Mouse (Mus musculus) stomach, embryonic 14.5 days (tissue): ENCODE results near the gene Pnkp. TPM values are rescaled to one million over a fixed set of nuclear protein-coding genes. Genes with fewer than 3 reads are reported as not detected.

Experiments used
- ATAC-seq: fragments of 200-750 bp; cut with Nextera tagmentation; 2 replicates; pipeline ENCODE4 v1.8.0; 2017; ENCODE audit warnings: low read depth, moderate TSS enrichment; ENCODE audit not compliant: insufficient number of reproducible peaks, insufficient read depth, low FRiP score
- H3K27ac ChIP-seq: fragments of 300-500 bp; sonication (generic); 2 replicates; pipeline ENCODE4 v1.5.1; 2014; ENCODE audit warnings: mild to moderate bottlenecking, low read length, moderate library complexity, mixed read lengths
- H3K27me3 ChIP-seq: fragments of 300-500 bp; sonication (generic); 2 replicates; pipeline ENCODE4 v1.6.1; 2014; ENCODE audit warnings: low read length, control low read depth, mixed read lengths; ENCODE audit not compliant: control insufficient read depth, insufficient read depth
- H3K36me3 ChIP-seq: fragments of 300-500 bp; sonication (generic); 2 replicates; pipeline ENCODE4 v1.6.1; 2014; ENCODE audit warnings: mild to moderate bottlenecking, control low read depth, low read length, moderate library complexity, mixed read lengths; ENCODE audit not compliant: control insufficient read depth, insufficient read depth
- H3K4me1 ChIP-seq: fragments of 300-500 bp; sonication (generic); 2 replicates; pipeline ENCODE4 v1.6.1; 2014; ENCODE audit warnings: low read length, control low read depth, mixed read lengths; ENCODE audit not compliant: control insufficient read depth, insufficient read depth
- H3K4me2 ChIP-seq: fragments of 300-500 bp; sonication (generic); replicated peaks from 2 replicates; pipeline ENCODE4 v1.6.1; 2014; ENCODE audit warnings: low read depth, low read length, control low read depth
- H3K4me3 ChIP-seq: fragments of 300-500 bp; sonication (generic); 2 replicates; pipeline ENCODE4 v1.5.1; 2014; ENCODE audit warnings: low read depth, low read length, control low read depth
- H3K9ac ChIP-seq: fragments of 300-500 bp; sonication (generic); replicated peaks from 2 replicates; pipeline ENCODE4 v1.6.1; 2014; ENCODE audit warnings: low read depth, mild to moderate bottlenecking, control low read depth, low read length, moderate library complexity, mixed read lengths
- H3K9me3 ChIP-seq: fragments of 300-500 bp; sonication (generic); 2 replicates; pipeline ENCODE4 v1.6.1; 2016; ENCODE audit warnings: low read depth, low read length, control low read depth; ENCODE audit not compliant: control insufficient read depth
- WGBS: fragments of 180-500 bp; shearing (Covaris S2); extraction: QIAGEN DNeasy Blood & Tissue Kit; methylation state at CpG from one replicate; pipeline ENCODE4 v1.1.7; 2014; 5-methylcytosine and 5-hydroxymethylcytosine counted together
- polyA plus RNA-seq: library from polyadenylated mRNA; unstranded; fragments of >200 nt; fragmentation: Nextera tagmentation; extraction: Ambion mirVana; gene quantifications from 2 replicates; pipeline ENCODE4 v1.2.1, GENCODE M21; 2014

Gene Pnkp
- polyA plus RNA-seq, 1 experiment from 2014 or later, result 30.0 TPM

DNA sequence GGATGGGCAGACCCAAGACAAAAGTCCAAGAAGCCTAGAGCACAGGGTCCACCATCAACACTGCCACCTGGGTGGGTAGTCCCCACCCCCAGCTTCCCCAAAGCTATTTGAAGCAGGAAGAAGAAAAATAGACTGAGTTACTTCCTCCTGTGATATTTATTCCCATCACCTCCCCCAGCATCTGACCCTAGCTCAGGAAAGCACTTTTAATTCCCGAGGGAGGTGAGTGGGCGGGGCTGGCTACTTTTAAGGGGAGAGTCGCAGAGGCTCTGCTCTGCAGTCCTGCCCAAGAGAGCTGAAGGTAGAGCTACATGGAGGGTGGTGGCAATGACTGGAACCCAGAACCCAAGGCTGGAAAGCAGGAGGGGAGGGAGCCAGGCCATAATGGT, 20.9 kb upstream of the Pnkp start:
- no peak for ATAC-seq
- Histone ChIP-seq H3K9ac (no peak overlapping the region), H3K4me2 (no peak overlapping the region), H3K27me3 (no peaks in the 10 kb centered on the region), H3K27ac (no peak overlapping the region), H3K9me3 (no peaks in the 10 kb centered on the region), H3K4me3 (no peak overlapping the region), H3K36me3 (peaks cover 11% of the 10 kb centered on the region), H3K4me1 (peaks cover 10% of the 10 kb centered on the region; the same call in 1 of the 2 replicates)
- WGBS, result 36% methylated on average over 3 of the region's 3 CpGs

DNA sequence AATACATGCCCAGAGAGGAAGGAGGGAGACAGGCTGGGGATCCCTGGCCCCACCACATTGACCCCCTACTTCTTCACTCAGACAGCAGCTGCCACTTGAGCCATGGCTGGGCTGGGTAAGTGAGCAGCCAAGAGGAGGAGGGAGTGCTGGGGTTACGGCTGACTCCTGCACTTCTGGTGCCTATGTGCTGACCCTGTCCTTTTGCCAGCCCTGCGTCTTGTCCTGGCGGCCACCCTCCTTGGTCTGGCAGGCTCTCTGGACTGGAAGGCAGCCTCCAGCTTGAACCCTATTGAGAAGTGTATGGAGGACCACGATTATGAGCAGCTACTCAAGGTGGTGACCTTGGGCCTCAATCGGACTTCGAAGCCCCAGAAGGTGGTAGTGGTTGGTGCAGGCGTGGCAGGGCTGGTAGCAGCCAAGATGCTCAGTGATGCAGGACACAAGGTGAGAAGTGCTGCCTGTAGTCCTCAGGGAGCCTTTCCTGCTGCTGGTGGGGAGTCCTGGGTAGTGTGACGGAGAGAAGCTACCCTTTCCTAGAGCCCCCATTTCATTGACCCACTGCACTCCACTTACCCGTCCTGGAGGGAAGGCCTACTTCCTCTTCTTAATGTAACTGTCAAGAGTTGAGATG, 20.4 kb upstream of the Pnkp start:
- ATAC-seq, result no peak
- 81% methylated on average over 9 of the region's 9 CpGs for WGBS
- Histone ChIP-seq H3K27me3 (no peaks in the 10 kb centered on the region), H3K36me3 (peaks cover 6% of the 10 kb centered on the region; the same call in 1 of the 2 replicates), H3K4me3 (no peak overlapping the region), H3K4me2 (no peak overlapping the region), H3K9ac (no peak overlapping the region), H3K4me1 (peaks cover 10% of the 10 kb centered on the region; the same call in 1 of the 2 replicates), H3K27ac (no peak overlapping the region), H3K9me3 (no peaks in the 10 kb centered on the region)

DNA sequence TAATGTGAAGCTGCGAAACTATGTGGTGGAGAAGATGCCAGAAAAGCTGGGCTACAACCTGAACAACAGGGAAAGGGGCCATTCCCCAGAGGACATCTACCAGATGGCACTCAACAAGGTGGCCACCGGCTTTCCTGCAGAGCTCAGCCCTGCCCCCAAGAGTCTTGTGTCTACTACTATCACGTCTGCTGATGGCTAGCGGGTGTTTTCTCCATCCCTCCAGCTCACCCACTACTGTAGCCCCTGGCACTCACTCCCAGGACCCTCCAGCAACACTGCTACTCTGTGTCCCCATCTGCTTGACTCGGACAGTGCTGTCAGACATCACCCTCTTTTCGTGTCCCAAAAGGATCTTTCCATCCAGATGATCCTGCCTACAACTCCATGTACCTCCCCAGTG, 18.9 kb upstream of the Pnkp start:
- no peak for ATAC-seq
- H3K4me2 ChIP-seq, result no peak overlapping the region
- no peak overlapping the region for H3K27ac ChIP-seq
- H3K9me3 ChIP-seq, result no peaks in the 10 kb centered on the region
- H3K4me3 ChIP-seq, result no peak overlapping the region
- H3K27me3 ChIP-seq, result no peaks in the 10 kb centered on the region
- peaks cover 10% of the 10 kb centered on the region; the same call in 1 of the 2 replicates for H3K4me1 ChIP-seq
- WGBS, result 84% methylated on average over 6 of the region's 6 CpGs
- no peak overlapping the region for H3K9ac ChIP-seq
- peaks cover 13% of the 10 kb centered on the region for H3K36me3 ChIP-seq

DNA sequence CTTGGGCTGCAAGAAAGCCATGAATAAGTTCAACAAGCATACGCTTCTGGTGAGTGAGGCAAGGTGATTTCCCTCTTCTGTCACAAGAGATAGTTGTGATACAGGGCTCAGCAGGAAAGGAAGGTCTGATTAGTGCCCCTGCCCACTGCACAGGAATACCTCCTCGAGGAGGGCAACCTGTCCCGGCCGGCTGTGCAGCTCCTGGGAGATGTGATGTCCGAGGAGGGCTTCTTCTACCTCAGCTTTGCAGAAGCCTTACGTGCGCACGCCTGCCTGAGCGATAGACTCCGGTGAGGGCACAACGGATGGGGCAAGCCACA, 17.8 kb upstream of the Pnkp start:
- Histone ChIP-seq H3K4me3 (peak overlapping the region; percentile 28), H3K4me2 (peak overlapping the region; percentile 44)
- no peak for ATAC-seq

DNA sequence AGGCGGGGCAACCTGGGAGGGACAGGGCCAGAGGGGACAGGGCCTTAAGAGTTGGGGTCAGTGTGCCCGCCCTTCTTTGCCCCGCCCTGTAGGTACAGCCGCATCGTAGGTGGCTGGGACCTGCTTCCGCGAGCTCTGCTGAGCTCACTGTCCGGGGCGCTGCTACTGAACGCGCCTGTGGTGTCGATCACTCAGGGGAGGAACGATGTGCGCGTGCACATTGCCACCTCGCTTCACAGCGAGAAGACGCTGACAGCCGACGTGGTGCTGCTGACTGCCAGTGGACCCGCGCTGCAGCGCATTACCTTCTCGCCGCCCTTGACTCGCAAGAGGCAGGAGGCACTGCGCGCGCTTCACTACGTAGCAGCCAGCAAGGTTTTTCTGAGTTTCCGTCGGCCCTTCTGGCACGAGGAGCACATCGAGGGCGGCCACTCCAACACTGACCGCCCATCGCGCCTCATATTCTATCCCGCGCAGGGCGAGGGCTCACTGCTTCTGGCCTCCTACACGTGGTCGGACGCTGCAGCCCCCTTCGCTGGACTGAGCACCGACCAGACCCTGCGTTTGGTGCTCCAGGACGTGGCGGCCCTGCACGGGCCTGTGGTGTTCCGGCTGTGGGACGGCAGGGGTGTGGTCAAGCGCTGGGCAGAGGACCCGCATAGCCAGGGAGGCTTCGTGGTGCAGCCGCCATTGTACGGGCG, 17.3 kb upstream of the Pnkp start:
- Histone ChIP-seq H3K4me1 (peaks cover 10% of the 10 kb centered on the region; the same call in 1 of the 2 replicates), H3K9me3 (no peaks in the 10 kb centered on the region), H3K9ac (no peak overlapping the region; the same call in 1 of the 2 replicates), H3K4me2 (peak overlapping the region; percentile 44), H3K27ac (no peak overlapping the region), H3K36me3 (peaks cover 28% of the 10 kb centered on the region), H3K4me3 (peak overlapping the region; percentile 28), H3K27me3 (no peaks in the 10 kb centered on the region)
- peak; percentile 60 for ATAC-seq
- 2% methylated on average over 57 of the region's 58 CpGs for WGBS

More for the DNA sequence above, 17.8 kb upstream of the Pnkp start:
- 32% methylated on average over 11 of the region's 11 CpGs for WGBS
- peaks cover 10% of the 10 kb centered on the region; the same call in 1 of the 2 replicates for H3K4me1 ChIP-seq
- H3K27ac ChIP-seq, result no peak overlapping the region
- H3K36me3 ChIP-seq, result peaks cover 24% of the 10 kb centered on the region
- no peaks in the 10 kb centered on the region for H3K27me3 ChIP-seq
- H3K9me3 ChIP-seq, result no peaks in the 10 kb centered on the region
- no peak overlapping the region for H3K9ac ChIP-seq

DNA sequence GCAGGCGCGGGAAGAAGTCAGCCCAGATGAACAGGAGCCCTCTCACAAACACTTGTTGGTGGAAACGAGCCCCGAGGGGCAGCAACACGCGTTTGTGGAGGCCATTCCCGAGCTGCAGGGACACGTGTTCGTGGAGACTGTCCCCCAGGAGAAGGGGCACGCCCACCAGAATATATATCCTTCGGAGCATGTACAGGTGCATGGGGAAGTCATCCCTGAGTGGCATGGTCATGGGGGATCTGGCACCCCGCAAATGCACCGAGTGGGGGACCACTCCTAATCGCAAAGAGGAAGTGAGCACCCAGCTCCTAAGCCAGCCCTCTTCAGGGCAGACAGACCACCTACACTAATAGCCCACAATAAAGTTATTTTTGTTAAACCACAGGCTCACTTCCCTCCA, 16.5 kb upstream of the Pnkp start:
- ATAC-seq, result no peak
- H3K27me3 ChIP-seq, result no peaks in the 10 kb centered on the region
- peak overlapping the region; percentile 44; the same call in 1 of the 2 replicates for H3K4me2 ChIP-seq
- H3K9me3 ChIP-seq, result no peaks in the 10 kb centered on the region
- no peak overlapping the region for H3K27ac ChIP-seq
- peaks cover 36% of the 10 kb centered on the region for H3K36me3 ChIP-seq
- no peak overlapping the region for H3K4me3 ChIP-seq
- 57% methylated on average over 14 of the region's 14 CpGs for WGBS
- H3K4me1 ChIP-seq, result peaks cover 10% of the 10 kb centered on the region; the same call in 1 of the 2 replicates
- no peak overlapping the region for H3K9ac ChIP-seq

DNA sequence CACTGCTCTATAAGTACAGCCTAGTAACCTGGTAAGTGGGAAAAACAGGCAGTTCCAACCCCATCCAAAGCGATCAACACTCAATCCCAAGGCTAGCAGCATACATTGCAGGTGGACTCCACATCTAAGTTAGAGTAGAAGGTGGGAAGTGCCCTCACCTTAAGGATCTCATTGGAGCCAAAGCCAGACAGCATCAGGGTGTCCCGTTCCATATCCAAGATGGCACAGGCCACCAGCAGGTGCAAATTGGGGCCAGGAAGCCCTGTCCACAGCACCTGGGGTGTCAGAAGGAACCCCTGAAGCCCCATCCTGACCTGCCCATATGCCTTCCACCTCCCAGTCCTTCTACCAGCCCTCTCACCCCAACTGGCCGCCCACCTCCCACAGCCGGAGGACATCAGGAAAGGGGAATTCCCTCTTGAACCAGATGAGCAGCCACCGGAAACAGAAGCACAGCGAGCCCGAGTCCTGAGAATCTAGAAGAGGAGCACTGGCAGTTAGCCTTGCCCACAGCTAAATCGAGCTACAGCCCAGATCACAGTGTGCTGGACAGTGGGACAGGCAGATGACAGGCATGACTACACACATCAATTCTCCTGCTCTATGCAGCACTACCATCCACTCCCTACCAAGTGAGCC, 15.0 kb upstream of the Pnkp start:
- peaks cover 10% of the 10 kb centered on the region; the same call in 1 of the 2 replicates for H3K4me1 ChIP-seq
- H3K27ac ChIP-seq, result no peak overlapping the region
- H3K27me3 ChIP-seq, result no peaks in the 10 kb centered on the region
- ATAC-seq, result no peak
- peaks cover 50% of the 10 kb centered on the region for H3K36me3 ChIP-seq
- WGBS, result 93% methylated on average over 8 of the region's 8 CpGs
- H3K9me3 ChIP-seq, result no peaks in the 10 kb centered on the region
- no peak overlapping the region for H3K9ac ChIP-seq
- no peak overlapping the region for H3K4me3 ChIP-seq
- H3K4me2 ChIP-seq, result no peak overlapping the region

DNA sequence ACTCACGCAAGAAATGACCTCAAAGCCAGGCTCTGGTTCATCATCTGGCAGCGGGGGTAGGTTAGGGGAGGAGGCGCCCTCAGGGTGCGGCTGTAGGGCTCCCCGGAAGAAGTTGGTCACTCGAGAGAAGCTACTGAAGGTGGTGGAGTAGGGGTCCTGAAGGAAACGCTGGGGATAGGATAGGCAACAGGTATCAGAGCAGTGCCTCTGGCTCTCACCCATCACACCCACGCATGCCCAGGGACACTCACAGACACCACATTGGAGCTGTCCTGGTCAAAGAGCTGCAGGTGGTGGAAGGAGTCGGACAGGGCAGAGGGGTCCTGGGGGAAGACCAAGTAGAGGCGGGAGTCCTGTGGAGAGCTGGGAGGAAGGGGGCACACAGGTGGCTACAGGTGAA, 11.9 kb upstream of the Pnkp start:
- WGBS, result 91% methylated on average over 10 of the region's 10 CpGs
- no peak for ATAC-seq
- Histone ChIP-seq H3K9me3 (no peaks in the 10 kb centered on the region), H3K36me3 (peaks cover 51% of the 10 kb centered on the region), H3K27ac (no peak overlapping the region), H3K27me3 (no peaks in the 10 kb centered on the region), H3K4me3 (no peak overlapping the region), H3K4me1 (peaks cover 9% of the 10 kb centered on the region; the same call in 1 of the 2 replicates), H3K4me2 (no peak overlapping the region), H3K9ac (no peak overlapping the region)
